Mouse (Mus musculus) brain, embryonic 14.5 days (tissue): ENCODE measurements around the gene Palm.
"Not testable (repeated sequence)": the region's sequence is repeated elsewhere in the genome, so short reads cannot be mapped to it uniquely, and the experiment has no call there.

Experiments used
- CTCF ChIP-seq: fragments of 200-500 bp; IDR thresholded peaks from 2 replicates; pipeline ENCODE4 v1.5.1; 2012; ENCODE audit warnings: inconsistent platforms, mild to moderate bottlenecking, moderate library complexity, borderline replicate concordance; ENCODE audit not compliant: insufficient read depth, insufficient read length; ENCODE audit errors: extremely low read depth
- POLR2A ChIP-seq: fragments of 200-500 bp; IDR thresholded peaks from 2 replicates; pipeline ENCODE4 v1.6.1; 2012; ENCODE audit warnings: mild to moderate bottlenecking, inconsistent platforms, borderline replicate concordance; ENCODE audit not compliant: poor library complexity, insufficient read depth, insufficient read length, severe bottlenecking; ENCODE audit errors: extremely low read depth

DNA sequence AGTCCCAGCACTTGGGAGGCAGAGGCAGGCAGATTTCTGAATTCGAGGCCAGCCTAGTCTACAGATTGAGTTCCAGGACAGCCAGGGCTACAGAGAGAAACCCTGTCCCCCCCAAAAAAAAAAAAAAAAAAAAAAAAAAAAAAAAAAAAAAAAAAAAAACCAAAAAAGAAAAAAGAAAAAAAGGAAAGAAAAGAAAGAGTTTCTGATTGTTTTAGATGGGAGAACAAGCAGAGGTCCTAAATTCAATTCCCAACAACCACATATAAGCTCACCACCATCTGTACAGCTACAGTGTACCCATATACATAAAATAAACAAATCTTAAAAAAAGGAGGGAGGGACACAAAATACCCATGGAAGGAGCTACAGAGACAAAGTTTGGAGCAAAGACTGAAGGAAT, 33.7 kb upstream of the Palm start:
- TF ChIP-seq CTCF, POLR2A: not testable (repeated sequence)
